Mouse (Mus musculus): ENCODE measurements at regions not wholly inside any gene's neighbourhood (a gene's known extent, or its start where the extent isn't known, plus 50 kb on each side); places are given as distances from the start of the nearest gene placed in this dataset.

- no peak overlapping the region for H3K27ac ChIP-seq (replicated peaks; ENCODE audit: low read depth, low read length)
- no peak overlapping the region for H3K4me3 ChIP-seq (ENCODE audit: insufficient read depth, low read depth, low read length)
- H3K4me1 ChIP-seq (ENCODE audit: control insufficient read depth, insufficient read depth, insufficient read length, low read length) = no peaks in the 10 kb centered on the region
Measured at GRCm38 (mm10) chr10:87711209-87711608, 146.9 kb upstream of the Igf1 start.

GRCm38 (mm10) chr10:87711798-87712197 is 146.3 kb upstream of the Igf1 start:
- Histone ChIP-seq H3K4me3 (ENCODE audit: insufficient read depth, low read depth, low read length) (no peak overlapping the region), H3K27ac (replicated peaks; ENCODE audit: low read depth, low read length) (no peak overlapping the region), H3K4me1 (ENCODE audit: control insufficient read depth, insufficient read depth, insufficient read length, low read length) (no peaks in the 10 kb centered on the region)

GRCm38 (mm10) chr10:87715874-87716600 is 142.0 kb upstream of the Igf1 start:
- Histone ChIP-seq H3K27ac (replicated peaks; ENCODE audit: low read depth, low read length) (no peak overlapping the region), H3K4me3 (ENCODE audit: insufficient read depth, low read depth, low read length) (no peak overlapping the region), H3K4me1 (ENCODE audit: control insufficient read depth, insufficient read depth, insufficient read length, low read length) (no peaks in the 10 kb centered on the region)

GRCm38 (mm10) chr10:87717156-87717555 is 140.9 kb upstream of the Igf1 start:
- Histone ChIP-seq H3K27ac (replicated peaks; ENCODE audit: low read depth, low read length) (no peak overlapping the region), H3K4me1 (ENCODE audit: control insufficient read depth, insufficient read depth, insufficient read length, low read length) (no peaks in the 10 kb centered on the region), H3K4me3 (ENCODE audit: insufficient read depth, low read depth, low read length) (no peak overlapping the region)

DNA sequence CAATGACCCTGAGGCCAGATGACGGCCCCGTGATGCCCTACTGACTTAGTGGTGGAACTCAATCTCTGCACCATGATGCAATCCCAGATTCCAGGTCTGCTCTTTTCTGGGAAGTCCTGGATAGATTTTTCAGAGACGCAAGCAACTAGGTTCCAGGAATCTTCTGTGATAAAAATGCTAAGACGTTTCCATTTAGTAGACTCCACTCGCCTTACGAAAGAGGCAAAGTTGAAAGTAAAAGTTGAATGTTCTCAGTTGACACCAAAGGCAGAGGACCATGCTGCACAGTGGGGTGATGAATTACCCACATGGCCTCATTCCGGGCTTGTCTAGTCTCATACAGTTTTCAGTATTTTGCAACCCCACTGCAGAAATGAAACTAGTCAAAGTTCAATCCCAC is 139.6 kb upstream of the Igf1 start:
- no peaks in the 10 kb centered on the region for H3K4me1 ChIP-seq (ENCODE audit: control insufficient read depth, insufficient read depth, insufficient read length, low read length)
- no peak overlapping the region for H3K4me3 ChIP-seq (ENCODE audit: insufficient read depth, low read depth, low read length)
- no peak overlapping the region for H3K27ac ChIP-seq (replicated peaks; ENCODE audit: low read depth, low read length)

GRCm38 (mm10) chr10:87719978-87720377 is 138.1 kb upstream of the Igf1 start:
- Histone ChIP-seq H3K27ac (replicated peaks; ENCODE audit: low read depth, low read length) (no peak overlapping the region), H3K4me3 (ENCODE audit: insufficient read depth, low read depth, low read length) (no peak overlapping the region)

DNA sequence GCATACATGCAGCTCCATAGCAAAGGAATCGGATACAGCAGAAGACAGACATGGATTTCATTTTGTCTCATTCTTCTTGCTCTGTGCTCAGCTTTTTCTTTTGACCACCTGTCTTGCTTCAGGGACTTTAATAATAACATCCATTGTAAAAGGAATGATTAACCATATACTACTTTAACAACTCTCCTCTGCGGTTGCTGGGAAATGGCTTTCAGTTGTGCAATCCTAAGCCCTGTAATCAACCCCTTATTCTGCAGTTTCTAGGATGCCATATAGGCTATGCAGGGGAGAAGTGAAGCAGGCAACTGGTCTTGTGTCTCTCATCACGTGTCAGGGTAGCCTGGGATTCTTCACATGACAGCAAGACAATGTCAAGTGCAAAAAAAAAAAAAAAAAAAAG is 135.8 kb upstream of the Igf1 start:
- Histone ChIP-seq H3K4me3 (ENCODE audit: insufficient read depth, low read depth, low read length) (no peak overlapping the region), H3K27ac (replicated peaks; ENCODE audit: low read depth, low read length) (no peak overlapping the region)

More at GRCm38 (mm10) chr10:87719978-87720377, 138.1 kb upstream of the Igf1 start:
- no peaks in the 10 kb centered on the region for H3K4me1 ChIP-seq (ENCODE audit: control insufficient read depth, insufficient read depth, insufficient read length, low read length)

DNA sequence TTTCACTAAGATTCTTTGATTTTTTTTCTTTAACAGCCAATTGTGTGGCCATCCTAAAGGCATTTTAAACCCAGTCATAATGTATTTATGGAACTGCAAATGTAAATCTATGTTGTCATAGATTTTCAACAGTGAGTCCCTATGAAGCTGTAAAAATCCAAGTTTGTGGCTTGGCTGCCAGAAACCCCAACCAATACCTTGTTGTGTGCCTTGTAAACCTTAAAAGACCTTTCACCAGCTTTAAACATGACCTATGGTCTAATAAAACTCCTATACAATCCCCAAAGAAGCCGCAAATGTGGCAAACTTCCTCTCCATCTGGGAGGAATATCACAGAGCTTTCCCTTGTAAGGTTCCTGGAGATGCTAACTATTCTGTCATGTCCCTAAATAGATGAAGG is 125.4 kb upstream of the Igf1 start:
- no peak overlapping the region for H3K27ac ChIP-seq (replicated peaks; ENCODE audit: low read depth, low read length)
- no peaks in the 10 kb centered on the region for H3K4me1 ChIP-seq (ENCODE audit: control insufficient read depth, insufficient read depth, insufficient read length, low read length)
- no peak overlapping the region for H3K4me3 ChIP-seq (ENCODE audit: insufficient read depth, low read depth, low read length)

More for the DNA sequence above, 135.8 kb upstream of the Igf1 start:
- H3K4me1 ChIP-seq (ENCODE audit: control insufficient read depth, insufficient read depth, insufficient read length, low read length) = no peaks in the 10 kb centered on the region

GRCm38 (mm10) chr10:87733241-87733640 is 124.8 kb upstream of the Igf1 start:
- H3K4me3 ChIP-seq (ENCODE audit: insufficient read depth, low read depth, low read length) = no peak overlapping the region
- H3K4me1 ChIP-seq (ENCODE audit: control insufficient read depth, insufficient read depth, insufficient read length, low read length) = no peaks in the 10 kb centered on the region

DNA sequence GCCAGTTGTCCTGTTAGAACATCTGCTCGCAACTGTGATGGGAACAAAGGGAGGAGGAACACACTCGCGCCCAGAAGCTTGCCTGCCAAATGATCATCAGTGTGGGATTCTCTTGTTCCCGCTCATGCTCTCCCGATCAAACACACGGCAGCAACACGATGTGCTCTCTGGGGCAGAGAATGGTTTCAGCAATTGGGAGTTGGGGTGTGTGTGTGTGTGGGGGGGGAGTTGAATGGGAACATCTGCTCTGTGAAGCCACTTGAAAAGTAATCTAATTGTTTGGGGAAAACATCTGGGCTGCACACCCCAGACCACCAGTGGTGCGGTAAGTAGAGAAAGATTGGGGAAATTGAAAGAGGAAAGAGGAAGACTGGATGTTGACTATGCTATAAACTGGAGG is 117.7 kb upstream of the Igf1 start:
- Histone ChIP-seq H3K4me3 (ENCODE audit: insufficient read depth, low read depth, low read length) (no peak overlapping the region), H3K27ac (replicated peaks; ENCODE audit: low read depth, low read length) (no peak overlapping the region), H3K4me1 (ENCODE audit: control insufficient read depth, insufficient read depth, insufficient read length, low read length) (no peaks in the 10 kb centered on the region)

More at GRCm38 (mm10) chr10:87733241-87733640, 124.8 kb upstream of the Igf1 start:
- no peak overlapping the region for H3K27ac ChIP-seq (replicated peaks; ENCODE audit: low read depth, low read length)

DNA sequence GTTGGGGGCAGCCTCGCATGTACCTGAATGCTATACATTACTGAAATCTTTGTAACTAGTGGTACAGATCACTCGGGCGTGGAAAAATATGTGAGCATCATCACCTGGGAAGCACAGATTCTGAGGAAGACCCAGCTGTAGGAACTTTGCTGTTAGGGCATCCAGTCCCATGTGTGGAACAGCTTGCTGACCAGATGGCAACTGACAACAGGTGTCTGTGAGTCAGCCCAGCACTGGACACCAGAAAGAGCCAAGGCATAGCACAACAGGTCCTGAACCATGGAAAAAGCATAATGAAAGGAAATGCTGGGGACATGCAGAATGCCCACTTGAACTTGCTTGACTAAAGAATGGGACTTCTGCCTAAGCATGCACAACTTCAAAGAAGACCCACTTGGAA is 115.3 kb upstream of the Igf1 start:
- H3K4me1 ChIP-seq (ENCODE audit: control insufficient read depth, insufficient read depth, insufficient read length, low read length) = no peaks in the 10 kb centered on the region
- H3K4me3 ChIP-seq (ENCODE audit: insufficient read depth, low read depth, low read length) = no peak overlapping the region
- no peak overlapping the region for H3K27ac ChIP-seq (replicated peaks; ENCODE audit: low read depth, low read length)

DNA sequence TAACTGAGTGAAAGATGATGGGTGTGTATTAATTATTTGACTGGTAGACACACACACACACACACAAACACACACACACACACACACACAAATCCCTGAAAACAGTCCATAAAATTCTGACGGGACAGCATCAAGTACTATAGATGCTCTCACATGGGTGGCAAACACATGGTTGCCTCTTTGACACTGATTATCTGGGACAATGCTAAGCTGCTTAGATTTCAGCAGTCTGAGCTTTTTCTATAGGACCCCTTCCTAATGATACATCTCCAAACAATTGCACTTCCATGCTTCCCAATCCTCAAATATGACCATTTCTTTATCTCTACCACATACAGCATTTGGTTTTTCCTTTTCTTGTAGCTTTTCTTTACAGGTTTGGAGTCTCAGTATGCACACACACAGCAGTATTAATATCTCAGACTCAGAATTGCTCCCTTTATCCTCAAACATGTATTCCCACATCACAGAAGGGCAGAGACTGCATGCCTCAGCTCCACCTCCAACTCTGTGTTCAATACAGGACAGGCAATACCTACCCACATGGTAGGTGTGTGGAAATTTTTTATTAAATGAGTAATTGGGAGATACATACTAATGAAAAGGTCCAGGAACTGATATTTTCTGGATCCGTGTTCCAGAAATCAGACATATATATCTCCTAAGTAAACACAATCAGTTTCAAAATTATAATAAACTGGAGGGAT is 110.1 kb upstream of the Igf1 start:
- Histone ChIP-seq H3K4me1 (ENCODE audit: control insufficient read depth, insufficient read depth, insufficient read length, low read length) (no peaks in the 10 kb centered on the region), H3K4me3 (ENCODE audit: insufficient read depth, low read depth, low read length) (no peak overlapping the region), H3K27ac (replicated peaks; ENCODE audit: low read depth, low read length) (no peak overlapping the region)

- no peak overlapping the region for H3K27ac ChIP-seq (replicated peaks; ENCODE audit: low read depth, low read length)
- no peak overlapping the region for H3K4me3 ChIP-seq (ENCODE audit: insufficient read depth, low read depth, low read length)
- H3K4me1 ChIP-seq (ENCODE audit: control insufficient read depth, insufficient read depth, insufficient read length, low read length) = no peaks in the 10 kb centered on the region
Measured at GRCm38 (mm10) chr10:87748631-87749193, 109.4 kb upstream of the Igf1 start.

- no peak overlapping the region for H3K27ac ChIP-seq (replicated peaks; ENCODE audit: low read depth, low read length)
- no peak overlapping the region for H3K4me3 ChIP-seq (ENCODE audit: insufficient read depth, low read depth, low read length)
Measured at GRCm38 (mm10) chr10:87750321-87750720, 107.7 kb upstream of the Igf1 start.

GRCm38 (mm10) chr10:87750972-87751371 is 107.1 kb upstream of the Igf1 start:
- H3K4me3 ChIP-seq (ENCODE audit: insufficient read depth, low read depth, low read length) = no peak overlapping the region
- no peaks in the 10 kb centered on the region for H3K4me1 ChIP-seq (ENCODE audit: control insufficient read depth, insufficient read depth, insufficient read length, low read length)
- no peak overlapping the region for H3K27ac ChIP-seq (replicated peaks; ENCODE audit: low read depth, low read length)

More at GRCm38 (mm10) chr10:87750321-87750720, 107.7 kb upstream of the Igf1 start:
- no peaks in the 10 kb centered on the region for H3K4me1 ChIP-seq (ENCODE audit: control insufficient read depth, insufficient read depth, insufficient read length, low read length)

Data from brown adipose tissue, adult 24 weeks (tissue).